Mouse (Mus musculus) kidney, adult 18-20 months (tissue): ENCODE measurements around the gene Carhsp1.

Experiments used
- DNase-seq: peaks from one replicate; pipeline ENCODE4 v3.0.0; 2021

Carhsp1 gene

GRCm38 (mm10) chr16:8674165-8674564 lies 2.2 kb upstream of the Carhsp1 start:
- DNase-seq, result peak; percentile 64

GRCm38 (mm10) chr16:8673343-8673742 lies 1.4 kb upstream of the Carhsp1 start:
- DNase-seq, result no peak

DNA sequence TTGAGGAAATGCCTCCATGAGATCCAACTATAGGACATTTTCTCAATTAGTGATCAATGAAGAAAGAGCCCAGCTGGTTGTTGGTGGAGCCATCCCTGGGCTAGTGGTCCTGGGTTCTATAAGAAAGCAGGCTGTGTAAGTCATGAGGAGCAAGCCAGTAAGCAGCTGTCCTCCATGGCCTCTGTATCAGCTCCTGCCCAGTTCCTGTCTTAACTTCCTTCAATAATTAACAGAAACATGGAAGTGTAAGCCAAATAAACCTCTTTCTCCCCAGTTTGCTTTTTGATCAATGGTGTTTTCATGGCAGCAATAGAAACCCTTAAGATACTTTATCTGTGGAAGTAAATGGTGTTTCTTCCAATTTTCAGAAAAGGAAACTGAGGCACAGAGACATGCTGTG lies 856 bp upstream of the Carhsp1 start:
- no peak for DNase-seq

GRCm38 (mm10) chr16:8672350-8672687 lies 364 bp upstream of the Carhsp1 start:
- no peak for DNase-seq

GRCm38 (mm10) chr16:8670041-8671035 lies 1.6 kb downstream of the Carhsp1 start:
- no peak for DNase-seq

DNA sequence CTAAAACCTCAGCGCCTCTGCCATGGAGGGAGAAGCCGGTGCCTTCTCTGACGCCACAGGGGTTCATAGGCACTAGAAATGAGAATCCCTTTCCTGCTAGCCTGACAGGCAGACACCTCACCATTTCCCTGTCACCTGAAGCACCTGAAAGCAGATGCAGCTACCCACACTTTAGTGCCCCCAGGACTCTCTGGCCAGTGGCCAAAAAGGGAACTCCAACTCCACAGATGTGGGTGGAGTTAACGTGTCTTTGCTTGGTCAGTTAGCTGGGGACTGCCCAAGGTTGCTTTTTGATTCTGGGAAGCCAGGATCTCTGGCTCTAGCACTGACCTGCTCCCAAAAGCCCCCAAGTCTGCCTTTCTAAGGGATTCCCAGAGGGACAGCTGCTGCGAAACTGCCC lies 2.5 kb downstream of the Carhsp1 start:
- no peak for DNase-seq

GRCm38 (mm10) chr16:8668386-8668785 lies 3.6 kb downstream of the Carhsp1 start:
- DNase-seq, result no peak

DNA sequence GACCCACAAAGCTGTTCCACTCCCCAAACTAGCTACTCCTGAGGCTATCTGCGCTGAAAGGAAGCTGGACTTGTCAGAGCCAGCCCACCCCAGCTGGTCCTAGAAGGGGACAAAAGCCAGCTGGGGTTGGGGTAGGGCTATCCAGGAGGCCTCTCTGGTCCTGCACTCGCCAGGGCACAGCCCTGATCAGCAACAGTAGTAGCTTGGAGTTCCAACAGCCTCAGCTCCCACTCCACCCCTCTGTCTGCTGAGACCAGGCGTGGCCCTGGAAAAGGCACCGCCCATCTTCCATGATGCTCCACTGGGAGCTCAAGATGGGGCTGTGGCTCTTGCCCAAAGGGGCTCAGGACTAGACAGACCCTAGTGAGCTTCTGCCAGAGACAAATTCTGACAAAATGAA lies 4.1 kb downstream of the Carhsp1 start:
- DNase-seq, result no peak

DNA sequence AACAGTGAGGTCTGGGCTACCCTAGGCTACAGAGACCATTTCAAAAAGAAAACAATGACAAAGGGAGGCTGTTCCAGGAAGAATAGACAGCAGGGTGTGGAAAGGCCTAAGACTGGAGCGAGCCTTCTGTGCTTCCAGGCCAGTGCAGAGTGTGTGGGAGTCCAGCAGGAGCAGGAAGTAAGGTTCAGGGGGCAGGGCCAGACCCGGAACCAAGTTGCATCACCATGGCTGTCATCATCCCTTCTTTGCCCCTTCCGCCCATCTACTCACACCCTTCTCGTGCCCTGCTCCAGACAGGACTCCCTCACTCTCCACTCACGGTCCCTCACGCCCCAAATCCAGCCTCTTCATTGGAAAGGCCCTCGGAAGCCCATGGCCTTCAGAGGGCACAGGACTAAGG lies 4.7 kb downstream of the Carhsp1 start:
- no peak for DNase-seq

DNA sequence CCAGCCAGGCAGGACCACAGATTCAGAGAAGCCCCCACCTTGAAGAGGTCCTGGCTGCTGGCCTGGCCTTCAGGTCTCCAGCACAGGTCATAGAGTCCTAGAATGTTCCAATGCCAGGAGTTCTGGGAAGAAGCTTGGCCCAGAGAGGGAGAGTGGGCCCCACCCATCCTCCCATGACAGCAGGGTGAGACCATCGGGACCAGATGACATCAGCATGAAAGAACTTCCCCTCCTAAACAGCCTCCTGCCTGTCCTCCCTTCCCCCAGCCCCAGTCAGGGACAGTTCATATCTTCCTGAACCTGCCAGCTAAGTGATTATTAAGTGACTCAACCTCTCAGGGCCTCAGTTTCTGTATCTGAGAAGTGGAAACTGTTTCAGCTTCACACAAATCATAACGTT lies 5.5 kb downstream of the Carhsp1 start:
- DNase-seq, result peak; percentile 46

DNA sequence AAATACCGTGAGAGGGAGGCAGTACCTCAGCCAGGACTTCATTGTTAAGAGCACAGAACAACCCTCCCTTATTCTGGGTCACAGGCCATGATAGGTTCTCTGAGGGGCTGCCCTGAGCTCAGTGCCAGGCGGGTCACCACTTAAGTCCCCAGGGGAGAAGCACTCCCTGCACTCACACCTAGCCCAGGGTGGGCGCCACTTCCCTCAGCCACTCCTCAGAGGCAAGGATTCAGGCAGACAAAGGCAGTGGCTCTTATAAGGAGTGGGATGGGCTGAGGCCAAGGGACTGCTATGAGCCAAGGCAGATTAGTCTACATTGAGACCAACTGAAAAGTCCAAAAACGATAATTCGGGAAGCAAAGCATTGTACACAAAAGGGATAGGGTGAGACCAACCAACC lies 6.6 kb downstream of the Carhsp1 start:
- no peak for DNase-seq

DNA sequence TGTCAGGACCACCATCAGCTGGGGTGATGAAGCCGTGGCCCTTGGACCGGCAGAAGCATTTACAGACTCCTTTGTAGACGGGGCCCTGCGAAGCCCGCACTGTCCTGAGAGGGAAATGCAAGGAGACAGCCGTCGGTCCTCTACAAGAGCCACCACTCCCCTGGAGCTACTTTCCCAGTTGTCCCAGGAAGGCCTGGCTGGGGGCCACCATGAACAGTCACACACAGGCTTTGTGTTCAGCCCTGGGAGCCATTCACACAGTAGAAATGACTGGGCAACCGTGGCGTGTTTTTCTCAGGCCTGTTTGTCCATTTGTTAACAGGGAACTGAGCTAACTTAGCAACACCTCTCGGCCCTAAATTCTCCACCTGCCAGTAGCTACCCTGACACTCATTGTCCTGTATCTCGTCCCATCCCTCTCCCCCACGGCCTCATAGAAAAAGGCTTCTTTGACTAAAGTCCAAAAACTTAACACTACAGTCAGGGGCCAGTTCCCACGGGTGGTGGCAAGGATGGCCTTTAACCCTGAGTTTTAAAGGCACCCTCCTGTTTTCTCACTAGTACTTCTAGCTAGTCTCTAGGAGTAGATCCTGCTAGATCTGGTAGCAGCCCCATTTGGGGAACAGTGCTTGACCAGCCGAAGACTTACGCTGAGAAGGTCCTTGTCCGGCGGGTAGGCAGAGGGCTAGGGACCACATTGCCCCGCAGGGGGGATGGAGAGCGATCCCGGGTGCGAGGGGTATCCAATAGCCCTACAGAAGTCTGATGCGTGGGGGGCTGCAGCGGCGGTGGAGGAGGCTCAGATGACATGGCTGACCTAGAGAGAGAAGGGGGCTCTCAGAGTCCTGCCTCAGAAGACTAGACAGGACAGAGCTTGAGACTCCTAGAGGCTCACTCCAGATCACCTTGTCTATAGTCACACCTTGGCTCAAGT lies 8.1 kb downstream of the Carhsp1 start:
- DNase-seq, result no peak

- DNase-seq, result no peak
Observed at GRCm38 (mm10) chr16:8663022-8663421, 8.9 kb downstream of the Carhsp1 start.

DNA sequence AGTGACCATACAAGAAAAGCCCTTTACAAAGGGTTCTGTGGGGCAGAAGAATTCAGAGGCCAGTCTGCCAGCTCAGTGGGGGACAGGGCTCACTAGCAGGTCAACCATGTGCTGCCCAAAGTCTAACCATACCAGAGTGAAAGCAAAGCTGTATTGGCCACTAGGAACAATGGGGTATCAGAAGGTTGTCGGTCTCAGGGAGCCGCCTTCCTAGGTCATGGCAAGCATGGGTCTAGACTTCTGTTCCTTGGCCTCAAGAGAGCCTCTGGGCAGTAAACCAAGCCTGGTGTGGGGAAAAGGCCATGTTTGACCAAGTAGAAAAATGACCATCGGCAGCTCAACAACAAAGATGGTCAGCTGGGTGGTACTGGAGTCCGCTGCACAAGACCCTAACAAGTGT lies 13.2 kb downstream of the Carhsp1 start:
- DNase-seq, result peak; percentile 53

GRCm38 (mm10) chr16:8658349-8658748 lies 13.6 kb downstream of the Carhsp1 start:
- no peak for DNase-seq

DNA sequence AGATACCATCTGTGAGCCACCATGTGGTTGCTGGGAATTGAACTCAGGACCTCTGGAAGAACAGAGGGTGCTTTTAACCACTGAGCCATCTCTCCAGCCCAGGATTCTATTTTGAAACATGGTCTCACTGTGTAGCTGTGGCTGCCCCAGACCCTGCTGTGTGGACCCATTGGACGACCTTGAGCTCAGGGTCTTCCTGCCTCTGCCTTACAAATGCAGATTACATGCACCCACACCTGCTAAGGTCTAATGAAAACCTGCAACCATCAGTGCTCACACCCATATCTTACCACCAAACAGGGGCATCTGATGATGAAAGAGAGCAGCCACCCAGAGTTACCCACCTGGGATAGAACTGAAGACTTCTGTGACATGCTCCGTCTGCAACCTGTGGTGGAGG lies 15.7 kb downstream of the Carhsp1 start:
- no peak for DNase-seq

DNA sequence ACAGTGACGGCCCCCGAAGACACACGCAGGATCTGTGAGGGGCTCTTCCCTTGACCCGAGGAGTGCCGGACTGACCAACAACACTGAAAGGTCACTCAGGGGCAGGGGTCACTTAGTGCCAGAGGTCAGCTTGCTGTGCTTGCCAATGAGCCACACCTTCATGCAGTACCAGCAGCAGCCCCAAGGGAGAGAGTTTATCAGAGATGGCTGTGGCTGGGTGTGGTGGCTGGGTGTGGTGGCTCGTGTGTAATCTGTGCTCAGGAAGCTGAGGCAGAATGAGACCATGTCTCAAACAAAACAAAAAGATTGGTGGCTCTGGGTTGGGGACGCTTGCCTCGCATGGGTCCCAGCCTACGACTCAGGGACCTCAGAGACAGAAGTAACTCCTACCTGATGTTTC lies 16.4 kb downstream of the Carhsp1 start:
- no peak for DNase-seq

DNA sequence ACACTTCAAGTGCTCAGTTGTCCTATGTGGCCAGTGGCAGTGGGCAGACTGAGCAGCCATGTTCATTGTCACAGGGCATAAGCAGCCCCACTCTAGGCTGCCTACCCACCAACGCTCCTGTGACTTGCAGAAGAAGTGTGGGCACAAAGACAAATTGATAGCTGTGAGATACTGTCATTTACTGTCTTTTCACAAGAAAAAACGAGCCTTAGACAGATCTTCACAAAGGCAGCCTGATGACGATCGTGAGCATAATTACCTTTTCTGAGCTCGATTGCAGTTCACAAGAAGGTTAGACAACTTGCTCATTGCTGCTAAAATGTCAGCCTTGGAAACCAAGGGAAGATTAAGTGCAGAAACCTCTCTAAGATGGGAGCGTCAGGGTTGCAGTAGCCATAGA lies 16.8 kb downstream of the Carhsp1 start:
- DNase-seq, result no peak

DNA sequence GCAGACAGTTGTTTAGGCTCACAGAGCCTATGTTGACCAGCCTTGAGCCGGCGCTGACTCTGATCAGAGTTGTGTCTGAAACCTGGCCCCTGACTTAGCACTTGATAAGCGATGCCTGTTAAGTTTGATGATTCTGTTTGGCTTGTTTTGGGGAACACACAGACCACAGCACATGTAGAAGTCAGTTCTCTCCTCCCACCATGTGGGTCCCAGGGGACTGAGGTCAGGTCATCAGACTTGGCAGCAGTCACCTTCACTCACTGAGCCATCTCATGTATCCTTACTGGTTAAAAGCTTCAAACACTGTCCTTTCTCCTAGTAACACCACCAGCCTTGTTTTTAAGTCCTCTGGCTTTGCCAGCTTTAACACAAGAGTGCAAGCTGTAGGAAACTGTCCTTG lies 21.9 kb downstream of the Carhsp1 start:
- no peak for DNase-seq

- DNase-seq, result no peak
Observed at GRCm38 (mm10) chr16:8645546-8645945, 26.4 kb downstream of the Carhsp1 start.

- peak; percentile 56 for DNase-seq
Observed at GRCm38 (mm10) chr16:8643855-8644254, 28.1 kb downstream of the Carhsp1 start.

DNA sequence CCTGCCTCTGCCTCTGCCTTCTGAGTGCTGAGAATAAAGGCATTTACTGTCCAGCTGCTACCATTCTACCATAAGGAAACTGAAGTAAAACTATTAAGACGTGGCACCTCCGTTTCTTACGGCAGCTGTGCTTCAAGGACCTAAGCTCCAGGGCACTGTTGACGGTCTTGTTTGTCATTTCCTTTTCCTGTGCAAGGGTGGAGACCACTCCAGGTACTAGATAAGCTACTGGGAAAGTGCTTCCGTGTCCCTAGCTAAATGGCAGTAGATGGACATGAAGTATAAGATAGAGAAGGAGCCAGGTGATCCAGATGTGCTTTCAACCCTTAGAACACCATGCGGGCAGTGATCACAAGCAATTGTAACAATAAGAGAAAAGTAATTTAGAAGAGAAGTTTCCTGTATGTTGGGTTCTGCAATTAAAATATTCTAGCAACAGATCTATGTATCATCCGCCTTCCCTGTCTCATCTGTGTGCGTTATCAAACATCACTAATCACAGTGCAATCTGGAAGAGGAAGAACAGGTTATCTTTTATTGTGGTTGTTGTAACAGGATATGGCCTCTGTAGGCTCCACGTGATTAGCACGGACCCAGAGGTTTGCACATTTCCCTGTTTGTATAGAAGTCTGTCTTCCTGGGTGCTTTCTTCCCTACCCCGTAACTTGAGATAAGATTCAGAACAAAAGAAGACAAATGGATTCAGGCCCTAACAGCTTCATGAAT lies 32.3 kb downstream of the Carhsp1 start:
- no peak for DNase-seq

GRCm38 (mm10) chr16:8638131-8638530 lies 33.8 kb downstream of the Carhsp1 start:
- no peak for DNase-seq
